Mouse (Mus musculus) kidney, postnatal 0 days (tissue): ENCODE data around the gene Nsl1. TPM values are rescaled to one million over a fixed set of nuclear protein-coding genes. Genes with fewer than 3 reads are reported as not detected.
"Not testable (repeated sequence)": the region's sequence is repeated elsewhere in the genome, so short reads cannot be mapped to it uniquely, and the experiment has no call there.

Experiments used
- ATAC-seq: fragments of 200-750 bp; cut with Nextera tagmentation; replicated peaks from 2 replicates; pipeline ENCODE4 v1.8.0; 2017; ENCODE audit warnings: low read depth, moderate number of reproducible peaks, moderate TSS enrichment, moderate library complexity; ENCODE audit not compliant: low FRiP score
- DNase-seq: peaks from one replicate; pipeline ENCODE4 v3.0.0-alpha.2; 2016; ENCODE audit warnings: low spot score
- H3K27ac ChIP-seq: fragments of 300-500 bp; sonication (generic); 2 replicates; pipeline ENCODE4 v1.5.1; 2014; ENCODE audit warnings: mild to moderate bottlenecking
- H3K27me3 ChIP-seq: fragments of 300-500 bp; sonication (generic); 2 replicates; pipeline ENCODE4 v1.6.1; 2014; ENCODE audit warnings: low read length, mixed read lengths; ENCODE audit not compliant: insufficient read depth
- H3K36me3 ChIP-seq: fragments of 300-500 bp; sonication (generic); 2 replicates; pipeline ENCODE4 v1.6.1; 2014; ENCODE audit warnings: low read length, mixed read lengths; ENCODE audit not compliant: insufficient read depth
- H3K4me1 ChIP-seq: fragments of 300-500 bp; sonication (generic); replicated peaks from 2 replicates; pipeline ENCODE4 v1.6.1; 2014; ENCODE audit warnings: antibody characterized with exemption, low read length, mixed read lengths; ENCODE audit not compliant: insufficient read depth
- H3K4me2 ChIP-seq: fragments of 300-500 bp; sonication (generic); 2 replicates; pipeline ENCODE4 v1.6.1; 2014; ENCODE audit warnings: mild to moderate bottlenecking, low read length, moderate library complexity, mixed read lengths
- H3K4me3 ChIP-seq: fragments of 300-500 bp; sonication (generic); replicated peaks from 2 replicates; pipeline ENCODE4 v1.5.1; 2014; ENCODE audit warnings: low read depth, low read length
- H3K9ac ChIP-seq: fragments of 300-500 bp; sonication (generic); 2 replicates; pipeline ENCODE4 v1.6.1; 2014; ENCODE audit warnings: low read depth, low read length
- H3K9me3 ChIP-seq: fragments of 300-500 bp; sonication (generic); replicated peaks from 2 replicates; pipeline ENCODE4 v1.6.1; 2016; ENCODE audit warnings: low read length, inconsistent platforms, mixed read lengths
- CTCF ChIP-seq: IDR thresholded peaks from 2 replicates; pipeline ENCODE4 v1.5.1; 2016; ENCODE audit warnings: antibody characterized with exemption, low read depth, mild to moderate bottlenecking, moderate library complexity
- WGBS: fragments of 180-500 bp; shearing (Covaris S2); extraction: QIAGEN DNeasy Blood & Tissue Kit; methylation state at CpG from one replicate; pipeline ENCODE4 v1.1.7; 2014; 5-methylcytosine and 5-hydroxymethylcytosine counted together
- polyA plus RNA-seq: library from polyadenylated mRNA; unstranded; fragments of >200 nt; fragmentation: Nextera tagmentation; extraction: Ambion mirVana; gene quantifications from 2 replicates; pipeline ENCODE4 v1.2.1, GENCODE M21; 2015

The Nsl1 gene
- polyA plus RNA-seq, 1 experiment from 2014 or later: 8.6 TPM

- Histone ChIP-seq H3K36me3 (no peaks in the 10 kb centered on the region), H3K4me1 (peaks cover 16% of the 10 kb centered on the region), H3K27me3 (no peaks in the 10 kb centered on the region), H3K9ac (peak overlapping the region; percentile 89), H3K27ac (peak overlapping the region; percentile 87), H3K4me2 (peak overlapping the region; percentile 98), H3K9me3 (no peaks in the 10 kb centered on the region), H3K4me3 (peak overlapping the region; percentile 76)
- DNase-seq (peak; percentile 38), ATAC-seq (no peak; the same call in 1 of the 2 replicates)
- TF ChIP-seq CTCF: no peak
- 2% methylated on average over 64 of the region's 69 CpGs for WGBS
These were observed 37.5 kb upstream of the Nsl1 start for GRCm38 (mm10) chr1:191025016-191026012.

GRCm38 (mm10) chr1:191026021-191026713 lies 36.6 kb upstream of the Nsl1 start, which contains the start of gene Flvcr1:
Gene Flvcr1 (minus strand): TSS chr1:191026158.
- peak; percentile 42; the same call in 1 of the 2 replicates for TF ChIP-seq CTCF
- Histone ChIP-seq H3K36me3 (no peaks in the 10 kb centered on the region), H3K27me3 (no peaks in the 10 kb centered on the region), H3K4me2 (peak within 1 kb of the TSS; percentile 98), H3K4me3 (peak within 1 kb of the TSS; percentile 76), H3K4me1 (peaks cover 16% of the 10 kb centered on the region), H3K9ac (peak within 1 kb of the TSS; percentile 89), H3K27ac (peak within 1 kb of the TSS; percentile 87), H3K9me3 (no peaks in the 10 kb centered on the region)
- under 1% methylated on average over 50 of the region's 50 CpGs for WGBS
- ATAC-seq (peak; percentile 98), DNase-seq (peak; percentile 100)

DNA sequence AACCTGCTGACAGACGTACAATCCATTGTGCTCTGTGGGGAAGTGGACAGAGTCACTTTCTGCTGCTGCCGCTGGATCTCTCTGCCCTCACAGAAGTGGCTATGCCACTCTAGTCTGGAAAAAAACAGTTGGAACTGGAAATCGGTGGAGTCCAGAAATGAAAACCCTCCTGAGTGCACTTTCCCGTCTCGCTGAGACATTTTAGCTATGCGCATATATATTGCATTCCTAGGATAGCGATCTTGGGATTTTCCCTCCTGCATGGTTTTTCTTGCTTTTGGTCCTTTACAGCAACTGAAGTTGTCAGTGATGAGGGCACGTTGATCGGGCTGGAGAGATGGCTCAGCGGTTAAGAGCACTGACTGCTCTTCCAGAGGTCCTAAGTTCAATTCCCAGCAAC lies 32.6 kb upstream of the Nsl1 start:
- Histone ChIP-seq H3K4me2 (no peak overlapping the region), H3K4me1 (peaks cover 13% of the 10 kb centered on the region), H3K36me3 (no peaks in the 10 kb centered on the region), H3K27ac (no peak overlapping the region; the same call in 1 of the 2 replicates), H3K9me3 (no peaks in the 10 kb centered on the region), H3K4me3 (no peak overlapping the region), H3K9ac (no peak overlapping the region), H3K27me3 (no peaks in the 10 kb centered on the region)
- DNase-seq (no peak), ATAC-seq (no peak)
- 55% methylated on average over 10 of the region's 10 CpGs for WGBS
- TF ChIP-seq CTCF: no peak

DNA sequence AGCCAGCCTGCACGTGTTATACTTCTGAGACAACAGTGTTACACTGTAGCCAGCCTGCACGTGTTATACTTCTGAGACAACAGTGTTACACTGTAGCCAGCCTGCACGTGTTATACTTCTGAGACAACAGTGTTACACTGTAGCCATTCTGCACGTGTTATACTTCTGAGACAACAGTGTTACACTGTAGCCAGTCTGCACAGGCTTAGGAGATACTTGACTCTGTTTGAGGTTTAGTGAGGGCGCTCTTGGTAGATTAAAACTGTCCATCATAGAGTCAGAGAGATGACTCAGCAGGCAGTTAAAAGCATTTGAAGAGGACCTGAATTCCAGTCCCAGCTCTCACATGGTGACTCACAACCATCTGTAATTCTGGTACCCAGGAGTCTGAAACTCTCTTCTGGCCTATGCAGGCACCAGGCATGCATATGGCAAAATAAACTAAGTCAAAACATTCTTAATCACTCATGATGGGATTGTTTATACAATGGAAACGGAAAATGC lies 31.8 kb upstream of the Nsl1 start:
- not testable (repeated sequence) for H3K27me3 ChIP-seq, H3K36me3 ChIP-seq, DNase-seq, H3K27ac ChIP-seq, H3K9me3 ChIP-seq, H3K9ac ChIP-seq, H3K4me2 ChIP-seq, ATAC-seq, H3K4me3 ChIP-seq, H3K4me1 ChIP-seq
- 73% methylated on average over 6 of the region's 6 CpGs for WGBS

DNA sequence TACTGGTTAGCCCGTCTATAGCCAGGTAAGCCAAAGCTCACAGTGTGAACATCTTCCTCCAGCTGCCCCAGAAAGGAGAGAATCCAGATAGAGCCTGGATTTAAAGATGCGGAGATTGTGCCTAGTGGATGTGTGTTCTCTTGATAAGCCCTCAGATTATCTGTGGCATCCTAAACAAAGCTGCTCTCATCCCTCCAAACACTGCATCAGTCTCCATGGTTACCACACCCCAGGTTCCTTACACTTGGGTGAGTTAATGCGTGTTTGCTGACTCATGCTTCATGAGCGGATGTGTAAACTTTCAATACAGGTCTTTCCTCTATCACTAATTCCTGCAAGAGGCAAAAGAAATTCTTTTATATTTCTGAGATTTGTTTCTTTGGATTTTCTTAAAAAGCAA lies 27.2 kb upstream of the Nsl1 start:
- Histone ChIP-seq H3K9ac (no peak overlapping the region), H3K27me3 (no peaks in the 10 kb centered on the region), H3K4me3 (no peak overlapping the region), H3K4me1 (no peaks in the 10 kb centered on the region), H3K27ac (no peak overlapping the region), H3K36me3 (no peaks in the 10 kb centered on the region), H3K4me2 (no peak overlapping the region), H3K9me3 (no peaks in the 10 kb centered on the region)
- WGBS: 50% methylated on average over 4 of the region's 4 CpGs
- ATAC-seq (no peak), DNase-seq (no peak)
- TF ChIP-seq CTCF: no peak
